Mouse (Mus musculus) forebrain, embryonic 14.5 days (tissue): ENCODE data around the gene Il23r. TPM values are rescaled to one million over a fixed set of nuclear protein-coding genes. Genes with fewer than 3 reads are reported as not detected.

Experiments used
- ATAC-seq: fragments of 200-750 bp; cut with Nextera tagmentation; 2 replicates; pipeline ENCODE4 v1.8.0; 2017; ENCODE audit warnings: mild to moderate bottlenecking, moderate library complexity
- DNase-seq: peaks from one replicate; pipeline ENCODE4 v3.0.0-alpha.2; 2015; ENCODE audit warnings: low spot score
- H3K27ac ChIP-seq: fragments of 300-500 bp; sonication (generic); 2 replicates; pipeline ENCODE4 v1.5.1; 2014; ENCODE audit warnings: low read depth, mild to moderate bottlenecking, control low read depth, low read length, moderate library complexity
- H3K27me3 ChIP-seq: fragments of 300-500 bp; sonication (generic); replicated peaks from 2 replicates; pipeline ENCODE4 v1.6.1; 2014; ENCODE audit warnings: low read length, control low read depth, mixed read lengths; ENCODE audit not compliant: control insufficient read depth, insufficient read depth
- H3K36me3 ChIP-seq: fragments of 300-500 bp; sonication (generic); 2 replicates; pipeline ENCODE4 v1.6.1; 2014; ENCODE audit warnings: low read length, control low read depth; ENCODE audit not compliant: control insufficient read depth, insufficient read depth
- H3K4me1 ChIP-seq: fragments of 300-500 bp; sonication (generic); 2 replicates; pipeline ENCODE4 v1.6.1; 2014; ENCODE audit warnings: antibody characterized with exemption, low read length, control low read depth; ENCODE audit not compliant: control insufficient read depth, insufficient read depth
- H3K4me2 ChIP-seq: fragments of 300-500 bp; sonication (generic); 2 replicates; pipeline ENCODE4 v1.6.1; 2014; ENCODE audit warnings: mild to moderate bottlenecking, control low read depth, low read length
- H3K4me3 ChIP-seq: fragments of 300-500 bp; sonication (generic); 2 replicates; pipeline ENCODE4 v1.5.1; 2014; ENCODE audit warnings: low read depth, low read length, control low read depth
- H3K9ac ChIP-seq: fragments of 300-500 bp; sonication (generic); 2 replicates; pipeline ENCODE4 v1.6.1; 2014; ENCODE audit warnings: mild to moderate bottlenecking, low read length, control low read depth, moderate library complexity
- H3K9me3 ChIP-seq: fragments of 300-500 bp; sonication (generic); replicated peaks from 2 replicates; pipeline ENCODE4 v1.6.1; 2016; ENCODE audit warnings: low read length, control low read depth, mixed read lengths; ENCODE audit not compliant: control insufficient read depth
- WGBS: fragments of 180-500 bp; shearing (Covaris S2); extraction: QIAGEN DNeasy Blood & Tissue Kit; methylation state at CpG from one replicate; pipeline ENCODE4 v1.1.7; 2014; 5-methylcytosine and 5-hydroxymethylcytosine counted together
- polyA plus RNA-seq: library from polyadenylated mRNA; unstranded; fragments of >200 nt; fragmentation: Nextera tagmentation; extraction: Ambion mirVana; gene quantifications from 2 replicates; pipeline ENCODE4 v1.2.1, GENCODE M21; 2014

The Il23r gene
- polyA plus RNA-seq, 1 experiment from 2014 or later, result not detected

- no peaks in the 10 kb centered on the region for H3K4me1 ChIP-seq
- H3K9me3 ChIP-seq, result no peaks in the 10 kb centered on the region
- no peak overlapping the region for H3K4me3 ChIP-seq
- no peak overlapping the region for H3K9ac ChIP-seq
- no peak overlapping the region for H3K27ac ChIP-seq
- H3K36me3 ChIP-seq, result no peaks in the 10 kb centered on the region
- ATAC-seq (no peak), DNase-seq (no peak)
- H3K4me2 ChIP-seq, result no peak overlapping the region
- H3K27me3 ChIP-seq, result no peaks in the 10 kb centered on the region
These were observed 54.6 kb downstream of the Il23r start for GRCm38 (mm10) chr6:67437028-67437427.

DNA sequence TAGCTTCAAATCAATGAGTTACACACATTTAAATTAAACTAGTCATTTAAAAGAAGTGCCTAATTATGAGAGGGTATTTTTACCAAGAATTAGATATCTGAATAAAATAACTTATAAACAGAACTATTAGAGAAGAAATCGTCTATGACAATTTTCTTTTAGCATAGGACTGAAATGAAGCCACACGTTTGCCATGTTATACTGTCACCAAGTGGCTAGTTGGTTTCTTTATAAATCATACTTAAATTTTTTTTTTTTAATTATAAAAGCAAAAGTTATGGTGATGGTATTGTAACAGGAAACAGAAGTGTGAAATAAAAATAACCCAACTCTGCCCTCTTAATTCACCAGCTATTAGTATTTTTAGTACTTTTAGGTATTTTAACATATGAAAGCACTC lies 55.4 kb downstream of the Il23r start:
- no peaks in the 10 kb centered on the region for H3K4me1 ChIP-seq
- DNase-seq (no peak), ATAC-seq (no peak)
- no peaks in the 10 kb centered on the region for H3K9me3 ChIP-seq
- H3K9ac ChIP-seq, result no peak overlapping the region
- H3K4me3 ChIP-seq, result no peak overlapping the region
- WGBS, result 86% methylated on average over 2 of the region's 2 CpGs
- no peaks in the 10 kb centered on the region for H3K36me3 ChIP-seq
- H3K27me3 ChIP-seq, result no peaks in the 10 kb centered on the region
- H3K27ac ChIP-seq, result no peak overlapping the region
- no peak overlapping the region for H3K4me2 ChIP-seq

DNA sequence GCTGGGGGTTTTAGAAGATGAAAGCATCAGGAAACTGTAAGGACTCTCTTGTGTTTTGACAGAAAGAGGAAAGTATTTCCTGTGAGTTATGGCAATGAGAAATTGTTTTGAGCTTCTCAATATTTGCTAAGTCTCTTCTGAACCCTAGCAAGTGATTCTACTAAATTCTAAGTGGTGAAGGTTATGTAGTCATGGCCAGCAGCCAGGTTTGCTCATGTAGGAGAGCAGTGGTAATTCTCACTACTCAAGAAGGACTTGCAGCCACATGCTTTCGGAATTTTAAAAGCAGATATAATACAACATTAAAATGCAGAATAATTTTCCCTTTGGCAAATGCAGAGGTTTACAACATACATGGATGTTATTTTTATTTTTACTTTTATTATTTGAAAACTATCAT lies 55.9 kb downstream of the Il23r start:
- H3K9ac ChIP-seq, result no peak overlapping the region
- 87% methylated on average over 1 of the region's 1 CpGs for WGBS
- no peak overlapping the region for H3K4me2 ChIP-seq
- H3K27me3 ChIP-seq, result no peaks in the 10 kb centered on the region
- no peaks in the 10 kb centered on the region for H3K4me1 ChIP-seq
- H3K9me3 ChIP-seq, result no peaks in the 10 kb centered on the region
- H3K27ac ChIP-seq, result no peak overlapping the region
- ATAC-seq, result no peak
- H3K36me3 ChIP-seq, result no peaks in the 10 kb centered on the region
- H3K4me3 ChIP-seq, result no peak overlapping the region
- no peak for DNase-seq

- H3K27ac ChIP-seq, result no peak overlapping the region
- H3K27me3 ChIP-seq, result no peaks in the 10 kb centered on the region
- no peaks in the 10 kb centered on the region for H3K4me1 ChIP-seq
- no peaks in the 10 kb centered on the region for H3K36me3 ChIP-seq
- ATAC-seq (no peak), DNase-seq (no peak)
- no peaks in the 10 kb centered on the region for H3K9me3 ChIP-seq
- no peak overlapping the region for H3K9ac ChIP-seq
- H3K4me2 ChIP-seq, result no peak overlapping the region
- no peak overlapping the region for H3K4me3 ChIP-seq
- 47% methylated on average over 2 of the region's 2 CpGs for WGBS
These were observed 56.8 kb downstream of the Il23r start for GRCm38 (mm10) chr6:67434755-67435452.

DNA sequence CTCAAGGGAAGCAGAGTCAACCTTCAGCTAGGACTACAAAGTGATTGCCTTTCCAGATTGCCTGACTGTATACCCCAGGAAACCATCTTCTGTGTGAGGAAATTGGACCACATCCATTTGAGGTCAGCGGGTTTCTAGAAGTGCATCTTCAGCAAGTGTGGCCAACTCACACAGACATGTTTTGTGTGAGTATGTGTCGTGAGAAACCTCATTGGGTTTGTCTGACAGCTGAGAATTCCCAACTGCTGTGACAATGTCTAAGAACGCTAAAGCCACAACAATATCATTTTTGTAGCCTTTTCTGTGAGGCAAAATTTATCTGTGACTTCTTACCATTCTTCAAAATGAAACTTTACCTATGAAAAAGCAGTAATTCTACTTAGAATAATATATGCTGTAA lies 59.8 kb downstream of the Il23r start:
- Histone ChIP-seq H3K27me3 (no peaks in the 10 kb centered on the region), H3K4me1 (no peaks in the 10 kb centered on the region), H3K9me3 (no peaks in the 10 kb centered on the region), H3K9ac (no peak overlapping the region), H3K27ac (no peak overlapping the region), H3K4me3 (no peak overlapping the region), H3K4me2 (no peak overlapping the region), H3K36me3 (no peaks in the 10 kb centered on the region)
- 85% methylated on average over 3 of the region's 3 CpGs for WGBS
- no peak for ATAC-seq
- DNase-seq, result no peak

DNA sequence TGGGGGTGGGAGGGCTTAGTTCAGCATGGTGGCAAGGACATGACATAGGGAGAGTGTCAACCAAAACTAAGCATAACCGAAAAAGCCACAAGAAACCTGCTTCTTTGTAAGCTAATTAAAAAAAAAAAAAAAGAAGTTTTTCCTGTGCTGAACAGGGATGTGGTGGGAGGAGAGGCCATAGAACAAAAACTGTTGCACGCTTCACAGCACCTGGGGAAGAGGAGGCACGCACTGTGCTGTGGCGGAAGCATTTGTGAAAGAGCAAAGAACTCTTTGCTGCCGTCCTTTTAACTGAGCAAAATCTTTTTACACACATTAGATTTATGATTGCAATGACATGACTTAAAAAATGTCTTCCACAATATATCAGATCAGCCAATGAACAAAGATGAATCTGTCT lies 69.9 kb downstream of the Il23r start:
- H3K4me1 ChIP-seq, result no peaks in the 10 kb centered on the region
- H3K27me3 ChIP-seq, result no peaks in the 10 kb centered on the region
- H3K36me3 ChIP-seq, result no peaks in the 10 kb centered on the region
- no peaks in the 10 kb centered on the region for H3K9me3 ChIP-seq
- H3K27ac ChIP-seq, result no peak overlapping the region
- H3K4me2 ChIP-seq, result no peak overlapping the region
- no peak for ATAC-seq
- H3K4me3 ChIP-seq, result no peak overlapping the region
- 59% methylated on average over 5 of the region's 5 CpGs for WGBS
- no peak for DNase-seq
- H3K9ac ChIP-seq, result no peak overlapping the region

DNA sequence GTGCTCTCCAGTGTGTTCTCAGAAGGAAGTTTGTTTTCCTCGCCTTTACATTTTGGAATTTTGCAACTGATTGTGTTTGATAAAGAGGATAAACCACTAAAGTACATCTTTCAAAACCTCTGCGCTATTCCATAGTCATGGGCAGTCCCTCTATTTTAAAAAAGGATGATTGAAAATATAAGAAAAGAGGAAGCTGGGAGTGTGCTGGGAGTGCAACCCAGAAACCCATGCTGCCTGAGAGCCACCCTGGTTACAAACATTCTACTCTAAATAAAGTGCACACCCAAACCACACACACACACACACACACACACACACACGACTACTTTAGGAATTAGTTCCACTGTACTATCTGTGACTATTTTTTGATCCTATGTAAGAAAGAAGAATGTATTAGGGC lies 75.1 kb downstream of the Il23r start:
- WGBS, result 92% methylated on average over 3 of the region's 3 CpGs
- Histone ChIP-seq H3K27ac (no peak overlapping the region), H3K27me3 (no peaks in the 10 kb centered on the region), H3K9ac (no peak overlapping the region), H3K4me1 (no peaks in the 10 kb centered on the region), H3K4me3 (no peak overlapping the region), H3K36me3 (no peaks in the 10 kb centered on the region), H3K4me2 (no peak overlapping the region), H3K9me3 (no peaks in the 10 kb centered on the region)
- ATAC-seq (no peak), DNase-seq (no peak)

- no peaks in the 10 kb centered on the region for H3K36me3 ChIP-seq
- no peak overlapping the region for H3K9ac ChIP-seq
- DNase-seq (no peak), ATAC-seq (no peak)
- H3K27me3 ChIP-seq, result no peaks in the 10 kb centered on the region
- WGBS, result 93% methylated on average over 5 of the region's 5 CpGs
- H3K9me3 ChIP-seq, result no peaks in the 10 kb centered on the region
- H3K4me1 ChIP-seq, result no peaks in the 10 kb centered on the region
- no peak overlapping the region for H3K4me2 ChIP-seq
- H3K27ac ChIP-seq, result no peak overlapping the region
- no peak overlapping the region for H3K4me3 ChIP-seq
These were observed 76.4 kb downstream of the Il23r start for GRCm38 (mm10) chr6:67415276-67415675.

DNA sequence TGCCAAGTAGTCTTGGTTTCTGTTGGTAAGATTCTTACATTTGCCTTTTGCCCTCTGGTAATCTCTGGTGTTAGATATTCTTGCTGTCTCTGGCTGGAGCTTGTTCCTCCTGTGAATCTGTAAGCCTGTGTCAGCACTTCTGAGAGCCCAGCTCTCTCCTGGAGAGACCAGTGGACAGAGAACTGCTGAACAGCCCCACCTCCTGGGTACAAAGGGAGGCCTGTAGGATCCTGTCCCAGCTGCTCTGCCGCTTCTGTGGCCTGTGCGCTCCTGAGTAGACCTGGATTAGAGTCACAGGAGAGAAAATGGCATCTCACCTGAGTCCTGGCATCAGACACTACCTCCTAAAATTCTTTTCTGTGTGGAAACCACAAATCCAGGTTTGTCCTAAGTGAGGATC lies 78.3 kb downstream of the Il23r start:
- DNase-seq (no peak), ATAC-seq (no peak)
- Histone ChIP-seq H3K9ac (no peak overlapping the region), H3K4me3 (no peak overlapping the region), H3K9me3 (no peaks in the 10 kb centered on the region), H3K27ac (no peak overlapping the region), H3K4me2 (no peak overlapping the region), H3K36me3 (no peaks in the 10 kb centered on the region), H3K27me3 (no peaks in the 10 kb centered on the region), H3K4me1 (no peaks in the 10 kb centered on the region)
- 80% methylated on average over 2 of the region's 2 CpGs for WGBS
